Mouse (Mus musculus): ENCODE measurements around the gene Gm1043.

DNA sequence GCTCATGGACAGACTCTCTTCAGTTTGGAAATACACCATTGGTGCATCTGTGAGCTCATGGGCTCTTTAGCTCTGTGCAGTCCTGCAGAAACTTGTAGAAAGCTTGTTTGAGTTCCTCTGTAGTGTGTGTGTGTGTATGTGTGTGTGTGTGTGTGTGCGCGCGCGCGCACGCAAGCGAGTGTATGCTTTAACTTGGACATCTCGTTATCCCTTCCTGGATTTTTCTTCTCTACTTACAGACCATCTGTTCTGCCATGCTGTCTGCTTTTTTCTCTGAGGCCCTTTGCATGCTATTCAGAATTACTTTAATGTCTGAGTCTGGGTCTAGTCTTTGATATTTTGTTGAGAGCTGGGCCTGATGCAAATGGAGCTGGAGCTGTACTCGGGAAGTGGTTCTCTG lies 1.3 kb upstream of the Gm1043 start:
- TF ChIP-seq CTCF (IDR thresholded peaks at IDR 0.05; ENCODE audit: borderline replicate concordance, extremely low read depth, insufficient read depth, insufficient read length) (no peak), POLR2A (IDR thresholded peaks at IDR 0.05; ENCODE audit: borderline replicate concordance, extremely low read depth, insufficient read depth, insufficient read length, poor library complexity, severe bottlenecking) (no peak)

All from brain, embryonic 14.5 days (tissue).